Mouse (Mus musculus) megakaryocyte, embryonic 14.5 days (primary cell): ENCODE measurements around the gene Lmntd2. TPM values are rescaled to one million over a fixed set of nuclear protein-coding genes. Genes with fewer than 3 reads are reported as not detected.

Source experiments
- H3K27me3 ChIP-seq: replicated peaks from 2 replicates; pipeline ENCODE3; 2012; ENCODE audit warnings: inconsistent platforms
- H3K36me3 ChIP-seq: replicated peaks from 2 replicates; pipeline ENCODE3; 2012; ENCODE audit warnings: low read length, inconsistent platforms, mixed read lengths
- H3K4me1 ChIP-seq: 2 replicates; pipeline ENCODE4 v1.6.1; 2012; ENCODE audit warnings: inconsistent platforms
- H3K4me3 ChIP-seq: replicated peaks from 2 replicates; pipeline ENCODE3; 2012; ENCODE audit warnings: moderate library complexity, mild to moderate bottlenecking, inconsistent platforms
- H3K9me3 ChIP-seq: 2 replicates; pipeline ENCODE4 v1.6.1; 2012; ENCODE audit warnings: inconsistent platforms
- FLI1 ChIP-seq: IDR thresholded peaks from 2 replicates; pipeline ENCODE4 v1.6.1; 2012; ENCODE audit warnings: low read length, inconsistent platforms, mixed read lengths
- GATA1 ChIP-seq: IDR thresholded peaks from 3 replicates; pipeline ENCODE4 v1.6.1; 2012; ENCODE audit warnings: mixed read lengths, low read length, inconsistent platforms, borderline replicate concordance
- polyA plus RNA-seq: library from polyadenylated mRNA; stranded (reverse); fragments of >175 nt; gene quantifications from 2 replicates; pipeline ENCODE4 v1.2.3, GENCODE M21; 2012; ENCODE audit warnings: low replicate concordance; ENCODE audit not compliant: insufficient read depth

Gene Lmntd2
- polyA plus RNA-seq, 1 experiment = 0.57 TPM

- peaks cover 23% of the 10 kb centered on the region for H3K36me3 ChIP-seq
- H3K9me3 ChIP-seq = no peaks in the 10 kb centered on the region
- peak overlapping the region; percentile 92 for H3K4me3 ChIP-seq
- H3K4me1 ChIP-seq = peaks cover 57% of the 10 kb centered on the region
- no peaks in the 10 kb centered on the region for H3K27me3 ChIP-seq
- no peak for TF ChIP-seq FLI1
- TF ChIP-seq GATA1 = no peak
Observed at GRCm38 (mm10) chr7:141227796-141228195, 13.9 kb upstream of the Lmntd2 start.

- Histone ChIP-seq H3K27me3 (no peaks in the 10 kb centered on the region), H3K36me3 (peaks cover 10% of the 10 kb centered on the region), H3K4me1 (peaks cover 57% of the 10 kb centered on the region), H3K9me3 (no peaks in the 10 kb centered on the region), H3K4me3 (no peak overlapping the region)
- TF ChIP-seq GATA1 = no peak
- TF ChIP-seq FLI1 = no peak
Observed at GRCm38 (mm10) chr7:141226535-141226934, 12.7 kb upstream of the Lmntd2 start.

GRCm38 (mm10) chr7:141222696-141223215, 8.9 kb upstream of the Lmntd2 start:
- Histone ChIP-seq H3K4me1 (peaks cover 66% of the 10 kb centered on the region), H3K4me3 (peak overlapping the region; percentile 99), H3K9me3 (no peaks in the 10 kb centered on the region), H3K27me3 (no peaks in the 10 kb centered on the region), H3K36me3 (peaks cover 33% of the 10 kb centered on the region)
- no peak for TF ChIP-seq FLI1
- TF ChIP-seq GATA1 = no peak

- H3K36me3 ChIP-seq = peaks cover 40% of the 10 kb centered on the region
- H3K27me3 ChIP-seq = no peaks in the 10 kb centered on the region
- peaks cover 67% of the 10 kb centered on the region for H3K4me1 ChIP-seq
- peak overlapping the region; percentile 99 for H3K4me3 ChIP-seq
- TF ChIP-seq GATA1 (no peak), FLI1 (no peak)
- H3K9me3 ChIP-seq = no peaks in the 10 kb centered on the region
Observed at GRCm38 (mm10) chr7:141222126-141222467, 8.2 kb upstream of the Lmntd2 start.

- Histone ChIP-seq H3K4me1 (peaks cover 71% of the 10 kb centered on the region), H3K36me3 (peaks cover 43% of the 10 kb centered on the region), H3K27me3 (no peaks in the 10 kb centered on the region), H3K9me3 (no peaks in the 10 kb centered on the region), H3K4me3 (peak overlapping the region; percentile 99)
- TF ChIP-seq FLI1 = no peak
- TF ChIP-seq GATA1 = no peak
Observed at GRCm38 (mm10) chr7:141221249-141222125, 7.6 kb upstream of the Lmntd2 start.

- TF ChIP-seq GATA1 = no peak
- H3K4me1 ChIP-seq = peaks cover 79% of the 10 kb centered on the region
- no peaks in the 10 kb centered on the region for H3K27me3 ChIP-seq
- peaks cover 43% of the 10 kb centered on the region for H3K36me3 ChIP-seq
- no peaks in the 10 kb centered on the region for H3K9me3 ChIP-seq
- H3K4me3 ChIP-seq = peak overlapping the region; percentile 99
Observed at GRCm38 (mm10) chr7:141220377-141220776, 6.5 kb upstream of the Lmntd2 start.

GRCm38 (mm10) chr7:141219558-141220099, 5.7 kb upstream of the Lmntd2 start:
- no peaks in the 10 kb centered on the region for H3K27me3 ChIP-seq
- H3K36me3 ChIP-seq = peaks cover 43% of the 10 kb centered on the region
- no peak for TF ChIP-seq GATA1
- no peak for TF ChIP-seq FLI1
- peak overlapping the region; percentile 99 for H3K4me3 ChIP-seq
- peaks cover 85% of the 10 kb centered on the region for H3K4me1 ChIP-seq
- H3K9me3 ChIP-seq = no peaks in the 10 kb centered on the region

GRCm38 (mm10) chr7:141218557-141219133, 4.8 kb upstream of the Lmntd2 start:
- TF ChIP-seq FLI1 = no peak
- TF ChIP-seq GATA1 = no peak
- peaks cover 88% of the 10 kb centered on the region for H3K4me1 ChIP-seq
- H3K27me3 ChIP-seq = peaks cover 4% of the 10 kb centered on the region
- H3K36me3 ChIP-seq = peaks cover 43% of the 10 kb centered on the region
- H3K9me3 ChIP-seq = no peaks in the 10 kb centered on the region
- H3K4me3 ChIP-seq = peak overlapping the region; percentile 42

- Histone ChIP-seq H3K27me3 (peaks cover 9% of the 10 kb centered on the region), H3K4me3 (peak overlapping the region; percentile 42), H3K9me3 (no peaks in the 10 kb centered on the region), H3K4me1 (peaks cover 90% of the 10 kb centered on the region), H3K36me3 (peaks cover 43% of the 10 kb centered on the region)
- TF ChIP-seq FLI1 = no peak
- TF ChIP-seq GATA1 = no peak
Observed at GRCm38 (mm10) chr7:141218141-141218540, 4.3 kb upstream of the Lmntd2 start.
